Mouse (Mus musculus) liver, postnatal 0 days (tissue): ENCODE measurements around the gene Prss41.

Experiments
- CTCF ChIP-seq: sonication (generic); IDR thresholded peaks from 2 replicates; pipeline ENCODE4 v1.5.1; 2016; ENCODE audit warnings: antibody characterized with exemption, low read depth
- EP300 ChIP-seq: IDR thresholded peaks from 2 replicates; pipeline ENCODE4 v1.6.1; 2016; ENCODE audit warnings: antibody characterized with exemption, low read depth, mild to moderate bottlenecking

DNA sequence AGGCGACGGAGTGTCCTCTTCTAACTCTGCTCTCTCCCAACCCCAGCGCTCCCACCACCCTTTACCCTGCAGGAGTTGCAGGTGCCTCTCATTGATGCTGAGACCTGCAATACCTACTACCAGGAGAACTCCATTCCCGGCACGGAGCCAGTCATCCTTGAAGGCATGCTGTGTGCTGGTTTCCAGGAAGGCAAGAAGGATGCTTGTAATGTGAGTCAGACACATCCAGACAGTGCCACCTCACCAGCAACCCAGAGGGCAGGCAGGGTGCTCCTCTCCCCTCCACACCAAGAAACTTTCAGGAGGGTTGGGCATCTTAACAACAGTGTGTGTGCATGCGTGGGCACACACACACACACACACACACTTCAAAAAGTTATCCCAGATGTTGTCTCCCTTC, 13.2 kb upstream of the Prss41 start:
- TF ChIP-seq CTCF (no peak), EP300 (no peak)
